Mouse (Mus musculus): ENCODE measurements around the gene Shoc2. TPM values are rescaled to one million over a fixed set of nuclear protein-coding genes. Genes with fewer than 3 reads are reported as not detected.
A peak's percentile ranks its signal among the peaks of the same experiment; 100 is the strongest.
"Not testable (repeated sequence)": the region's sequence is repeated elsewhere in the genome, so short reads cannot be mapped to it uniquely, and the experiment has no call there.

Gene Shoc2
- total RNA-seq (2021) = 10 to 100 TPM; 40.3 to 48.7 TPM
- long read RNA-seq, experiment 1, transcript Shoc2-201 (9 exons, 3,965 nt) = major isoform, 5 of 30 reads
- long read RNA-seq, experiment 1, partial matches to known transcripts = 9 of 30 reads
- long read RNA-seq, experiment 1, other reads (novel, unspliced or antisense) = 16 of 30 reads
- long read RNA-seq, experiment 2, partial matches to known transcripts = 26 of 45 reads
- long read RNA-seq, experiment 2, other reads (novel, unspliced or antisense) = 13 of 45 reads

- DNase-seq (ENCODE audit: low spot score in 2 of 2) = peak; percentile 89 to 92
Measured at GRCm38 (mm10) chr19:53943802-53944785, at the start of gene Shoc2, which contains the start of gene Bbip1. Gene Shoc2, plus strand, starts transcription at chr19:53944306. Gene Bbip1, minus strand, starts transcription at chr19:53944627.

GRCm38 (mm10) chr19:53894538-53895121 is 49.5 kb upstream of the Shoc2 start:
- no peak for DNase-seq (ENCODE audit: low spot score in 2 of 2)

- DNase-seq (ENCODE audit: low spot score in 2 of 2) = no peak
Measured at GRCm38 (mm10) chr19:53898046-53898445, 46.1 kb upstream of the Shoc2 start.

GRCm38 (mm10) chr19:53898498-53898897 is 45.6 kb upstream of the Shoc2 start:
- no peak for DNase-seq (ENCODE audit: low spot score in 2 of 2)

- DNase-seq (ENCODE audit: low spot score in 2 of 2) = no peak
Measured at GRCm38 (mm10) chr19:53898970-53899900, 44.9 kb upstream of the Shoc2 start.

GRCm38 (mm10) chr19:53899941-53900610 is 44.0 kb upstream of the Shoc2 start:
- no peak for DNase-seq (ENCODE audit: low spot score in 2 of 2)

GRCm38 (mm10) chr19:53901931-53902738 is 42.0 kb upstream of the Shoc2 start:
- DNase-seq (ENCODE audit: low spot score in 2 of 2) = no peak

GRCm38 (mm10) chr19:53902739-53903487 is 41.2 kb upstream of the Shoc2 start:
- peak; percentile 90 to 91 for DNase-seq (ENCODE audit: low spot score in 2 of 2)

GRCm38 (mm10) chr19:53903507-53904321 is 40.4 kb upstream of the Shoc2 start:
- DNase-seq (ENCODE audit: low spot score in 2 of 2) = peak; percentile 57 to 63

- DNase-seq (ENCODE audit: low spot score in 2 of 2) = no peak
Measured at GRCm38 (mm10) chr19:53904833-53905480, 39.1 kb upstream of the Shoc2 start.

GRCm38 (mm10) chr19:53906033-53906702 is 37.9 kb upstream of the Shoc2 start:
- DNase-seq (ENCODE audit: low spot score in 2 of 2) = no peak

- DNase-seq (ENCODE audit: low spot score in 2 of 2) = not testable (repeated sequence)
Measured at GRCm38 (mm10) chr19:53906703-53907070, 37.4 kb upstream of the Shoc2 start.

GRCm38 (mm10) chr19:53914950-53915349 is 29.2 kb upstream of the Shoc2 start:
- no peak for DNase-seq (ENCODE audit: low spot score in 2 of 2)

GRCm38 (mm10) chr19:53919541-53919940 is 24.6 kb upstream of the Shoc2 start:
- no peak for DNase-seq (ENCODE audit: low spot score in 2 of 2)

GRCm38 (mm10) chr19:53921996-53922395 is 22.1 kb upstream of the Shoc2 start:
- not testable (repeated sequence) for DNase-seq (ENCODE audit: low spot score in 2 of 2)

- no peak for DNase-seq (ENCODE audit: low spot score in 2 of 2)
Measured at GRCm38 (mm10) chr19:53925338-53925751, 18.8 kb upstream of the Shoc2 start.

Data from adrenal gland, adult 18-20 months (tissue).